Mouse (Mus musculus): ENCODE measurements around the gene Tada3.

GRCm38 (mm10) chr6:113427397-113427796 is 49.7 kb upstream of the Tada3 start:
- TF ChIP-seq GATA1 (IDR thresholded peaks at IDR 0.05; ENCODE audit: borderline replicate concordance, low read length) (no peak), FLI1 (IDR thresholded peaks at IDR 0.05; ENCODE audit: low read length) (no peak)
